Mouse (Mus musculus) C2C12 (cell line): ENCODE results near the gene Gm49318.

Source experiments
- CEBPB ChIP-seq: IDR thresholded peaks from one replicate; pipeline ENCODE4 v1.6.1; 2011; ENCODE audit warnings: low read depth, mild to moderate bottlenecking, control low read depth, moderate library complexity
- CTCF ChIP-seq: IDR thresholded peaks from one replicate; pipeline ENCODE4 v1.5.1; 2011; ENCODE audit not compliant: control insufficient read depth, insufficient read depth, insufficient read length
- FOSL1 ChIP-seq: IDR thresholded peaks from one replicate; pipeline ENCODE4 v1.8.0; 2011; ENCODE audit warnings: mild to moderate bottlenecking, low read length; ENCODE audit not compliant: poor library complexity, insufficient read depth, severe bottlenecking
- MAX ChIP-seq: IDR thresholded peaks from one replicate; pipeline ENCODE4 v1.6.1; 2011; ENCODE audit warnings: mild to moderate bottlenecking, control low read depth
- MYOD1 ChIP-seq: IDR thresholded peaks from one replicate; pipeline ENCODE4 v1.6.1; 2011; ENCODE audit warnings: low read depth; ENCODE audit not compliant: control insufficient read depth, insufficient read length
- MYOG ChIP-seq: IDR thresholded peaks from one replicate; pipeline ENCODE4 v1.6.1; 2011; ENCODE audit not compliant: control insufficient read depth, insufficient read length; ENCODE audit errors: extremely low read depth
- USF1 ChIP-seq: IDR thresholded peaks from one replicate; pipeline ENCODE4 v1.6.1; 2011; ENCODE audit warnings: low read depth, mild to moderate bottlenecking, control low read depth, moderate library complexity

DNA sequence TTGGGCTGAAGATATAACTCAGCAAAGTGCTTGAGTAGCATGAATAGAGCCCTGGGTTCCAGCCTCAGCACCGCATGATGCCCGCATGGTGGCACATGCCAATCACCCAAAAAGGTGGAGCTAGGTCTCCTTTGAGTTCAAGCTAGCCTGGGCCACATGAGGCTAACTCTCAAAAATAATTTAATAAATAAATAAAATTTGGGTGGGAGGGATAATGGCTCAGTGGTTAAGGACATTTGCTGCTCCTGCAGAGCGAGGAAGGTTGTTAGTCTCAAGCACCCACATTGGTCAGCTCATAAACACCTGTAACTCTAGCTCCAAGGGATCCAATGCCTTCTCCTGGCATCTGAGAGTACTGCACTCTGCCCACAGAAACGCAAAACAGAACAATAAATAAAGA is 69.4 kb downstream of the Gm49318 start:
- TF ChIP-seq CTCF: no peak
- TF ChIP-seq USF1: no peak
- no peak for TF ChIP-seq CEBPB
- TF ChIP-seq MAX: no peak
- TF ChIP-seq MYOD1: no peak
- TF ChIP-seq MYOG: no peak
- no peak for TF ChIP-seq FOSL1
